Mouse (Mus musculus) lung, postnatal 0 days (tissue): ENCODE data around the gene Nhs. TPM values are rescaled to one million over a fixed set of nuclear protein-coding genes. Genes with fewer than 3 reads are reported as not detected.
A peak's percentile ranks its signal among the peaks of the same experiment; 100 is the strongest.

Source experiments
- ATAC-seq: fragments of 200-750 bp; cut with Nextera tagmentation; 2 replicates; pipeline ENCODE4 v1.8.0; 2017; ENCODE audit warnings: moderate library complexity
- DNase-seq: peaks from one replicate; pipeline ENCODE4 v3.0.0-alpha.2; 2016; ENCODE audit warnings: low spot score
- H3K27ac ChIP-seq: fragments of 300-500 bp; sonication (generic); 2 replicates; pipeline ENCODE4 v1.5.1; 2014; ENCODE audit warnings: antibody characterized with exemption, mild to moderate bottlenecking, low read length, mixed read lengths
- H3K27me3 ChIP-seq: fragments of 300-500 bp; sonication (generic); replicated peaks from 2 replicates; pipeline ENCODE4 v1.6.1; 2014; ENCODE audit warnings: low read length, mixed read lengths; ENCODE audit not compliant: insufficient read depth
- H3K36me3 ChIP-seq: fragments of 300-500 bp; sonication (generic); 2 replicates; pipeline ENCODE4 v1.6.1; 2014; ENCODE audit warnings: low read length, mixed read lengths; ENCODE audit not compliant: insufficient read depth
- H3K4me1 ChIP-seq: fragments of 300-500 bp; sonication (generic); 2 replicates; pipeline ENCODE4 v1.6.1; 2014; ENCODE audit warnings: antibody characterized with exemption, low read depth, low read length, mixed read lengths; ENCODE audit not compliant: insufficient read depth
- H3K4me2 ChIP-seq: fragments of 300-500 bp; sonication (generic); replicated peaks from 2 replicates; pipeline ENCODE4 v1.6.1; 2014; ENCODE audit warnings: low read depth, mild to moderate bottlenecking, low read length, moderate library complexity, mixed read lengths
- H3K4me3 ChIP-seq: fragments of 300-500 bp; sonication (generic); 2 replicates; pipeline ENCODE4 v1.5.1; 2014; ENCODE audit warnings: low read depth, low read length
- H3K9ac ChIP-seq: fragments of 300-500 bp; sonication (generic); replicated peaks from 2 replicates; pipeline ENCODE4 v1.6.1; 2014; ENCODE audit warnings: low read depth, mild to moderate bottlenecking
- H3K9me3 ChIP-seq: fragments of 300-500 bp; sonication (generic); 2 replicates; pipeline ENCODE4 v1.6.1; 2016; ENCODE audit warnings: low read length, mixed read lengths
- CTCF ChIP-seq: IDR thresholded peaks from 2 replicates; pipeline ENCODE4 v1.5.1; 2016; ENCODE audit warnings: antibody characterized with exemption, mild to moderate bottlenecking
- EP300 ChIP-seq: IDR thresholded peaks from 2 replicates; pipeline ENCODE4 v1.6.1; 2016; ENCODE audit warnings: antibody characterized with exemption, mild to moderate bottlenecking, control low read depth
- WGBS: fragments of 180-500 bp; shearing (Covaris S2); extraction: QIAGEN DNeasy Blood & Tissue Kit; methylation state at CpG from one replicate; pipeline ENCODE4 v1.1.7; 2014; 5-methylcytosine and 5-hydroxymethylcytosine counted together
- polyA plus RNA-seq: library from polyadenylated mRNA; unstranded; fragments of >200 nt; fragmentation: Nextera tagmentation; extraction: Ambion mirVana; gene quantifications from 2 replicates; pipeline ENCODE4 v1.2.1, GENCODE M21; 2015

Nhs gene
- polyA plus RNA-seq, 1 experiment from 2014 or later, result 0.49 TPM

- ATAC-seq (no peak), DNase-seq (no peak)
- TF ChIP-seq CTCF, result no peak
- TF ChIP-seq EP300, result no peak
- H3K9me3 ChIP-seq, result no peaks in the 10 kb centered on the region
- no peak overlapping the region for H3K9ac ChIP-seq
- WGBS, result 66% methylated on average over 1 of the region's 1 CpGs
- H3K27ac ChIP-seq, result no peak overlapping the region
- H3K36me3 ChIP-seq, result no peaks in the 10 kb centered on the region
- no peak overlapping the region for H3K4me2 ChIP-seq
- no peaks in the 10 kb centered on the region for H3K27me3 ChIP-seq
- no peaks in the 10 kb centered on the region for H3K4me1 ChIP-seq
- H3K4me3 ChIP-seq, result no peak overlapping the region
Observed at GRCm38 (mm10) chrX:161962855-161963254, 196.7 kb downstream of the Nhs start.

GRCm38 (mm10) chrX:161961756-161962155, 197.8 kb downstream of the Nhs start:
- H3K9me3 ChIP-seq, result no peaks in the 10 kb centered on the region
- TF ChIP-seq EP300 (no peak), CTCF (no peak)
- H3K9ac ChIP-seq, result no peak overlapping the region
- H3K36me3 ChIP-seq, result no peaks in the 10 kb centered on the region
- no peak for ATAC-seq
- no peak for DNase-seq
- H3K4me2 ChIP-seq, result no peak overlapping the region
- 41% methylated on average over 6 of the region's 6 CpGs for WGBS
- no peaks in the 10 kb centered on the region for H3K27me3 ChIP-seq
- H3K27ac ChIP-seq, result no peak overlapping the region
- H3K4me1 ChIP-seq, result no peaks in the 10 kb centered on the region
- no peak overlapping the region for H3K4me3 ChIP-seq

GRCm38 (mm10) chrX:161961176-161961575, 198.4 kb downstream of the Nhs start:
- H3K9me3 ChIP-seq, result no peaks in the 10 kb centered on the region
- H3K27me3 ChIP-seq, result no peaks in the 10 kb centered on the region
- no peaks in the 10 kb centered on the region for H3K36me3 ChIP-seq
- TF ChIP-seq CTCF (no peak), EP300 (no peak)
- DNase-seq, result peak; percentile 57
- ATAC-seq, result no peak
- H3K27ac ChIP-seq, result no peak overlapping the region
- 27% methylated on average over 4 of the region's 4 CpGs for WGBS
- H3K4me2 ChIP-seq, result no peak overlapping the region
- H3K9ac ChIP-seq, result no peak overlapping the region
- H3K4me3 ChIP-seq, result no peak overlapping the region
- H3K4me1 ChIP-seq, result no peaks in the 10 kb centered on the region

- ATAC-seq, result no peak
- Histone ChIP-seq H3K4me3 (no peak overlapping the region), H3K27me3 (no peaks in the 10 kb centered on the region), H3K9me3 (no peaks in the 10 kb centered on the region), H3K27ac (no peak overlapping the region), H3K4me2 (no peak overlapping the region), H3K4me1 (no peaks in the 10 kb centered on the region), H3K9ac (no peak overlapping the region), H3K36me3 (no peaks in the 10 kb centered on the region)
- TF ChIP-seq EP300 (no peak), CTCF (no peak)
- DNase-seq, result no peak
Observed at GRCm38 (mm10) chrX:161952356-161952755, 207.2 kb downstream of the Nhs start.

- no peak for ATAC-seq
- Histone ChIP-seq H3K27me3 (no peaks in the 10 kb centered on the region), H3K4me3 (no peak overlapping the region), H3K27ac (no peak overlapping the region), H3K9ac (no peak overlapping the region), H3K36me3 (no peaks in the 10 kb centered on the region), H3K4me1 (no peaks in the 10 kb centered on the region), H3K9me3 (no peaks in the 10 kb centered on the region), H3K4me2 (no peak overlapping the region)
- WGBS, result 35% methylated on average over 4 of the region's 4 CpGs
- peak; percentile 22 for DNase-seq
- TF ChIP-seq CTCF, result no peak
Observed at GRCm38 (mm10) chrX:161943098-161943680, 216.3 kb downstream of the Nhs start.

- Histone ChIP-seq H3K4me3 (no peak overlapping the region), H3K27me3 (no peaks in the 10 kb centered on the region), H3K9ac (no peak overlapping the region), H3K36me3 (no peaks in the 10 kb centered on the region), H3K4me1 (no peaks in the 10 kb centered on the region), H3K9me3 (no peaks in the 10 kb centered on the region), H3K4me2 (no peak overlapping the region), H3K27ac (no peak overlapping the region)
- WGBS, result 53% methylated on average over 2 of the region's 2 CpGs
- peak; percentile 82 for ATAC-seq
- peak; percentile 69 for DNase-seq
- TF ChIP-seq EP300, result peak; percentile 37; the same call in 1 of the 2 replicates
- no peak for TF ChIP-seq CTCF
Observed at GRCm38 (mm10) chrX:161940696-161941095, 218.8 kb downstream of the Nhs start.

- 0 out of 2 replicates have a peak, but pooled peaks cover 3% of the 10 kb centered on the region for H3K27me3 ChIP-seq
- no peak overlapping the region for H3K4me3 ChIP-seq
- H3K9me3 ChIP-seq, result no peaks in the 10 kb centered on the region
- H3K4me1 ChIP-seq, result no peaks in the 10 kb centered on the region
- TF ChIP-seq EP300 (no peak), CTCF (no peak)
- ATAC-seq (no peak), DNase-seq (no peak)
- H3K27ac ChIP-seq, result no peak overlapping the region
- H3K36me3 ChIP-seq, result no peaks in the 10 kb centered on the region
- no peak overlapping the region for H3K9ac ChIP-seq
- H3K4me2 ChIP-seq, result no peak overlapping the region
Observed at GRCm38 (mm10) chrX:161926683-161927053, 232.9 kb downstream of the Nhs start.
